Comparison of ENCODE assay signal across 30 mouse cellular contexts in the genomic region with DNA sequence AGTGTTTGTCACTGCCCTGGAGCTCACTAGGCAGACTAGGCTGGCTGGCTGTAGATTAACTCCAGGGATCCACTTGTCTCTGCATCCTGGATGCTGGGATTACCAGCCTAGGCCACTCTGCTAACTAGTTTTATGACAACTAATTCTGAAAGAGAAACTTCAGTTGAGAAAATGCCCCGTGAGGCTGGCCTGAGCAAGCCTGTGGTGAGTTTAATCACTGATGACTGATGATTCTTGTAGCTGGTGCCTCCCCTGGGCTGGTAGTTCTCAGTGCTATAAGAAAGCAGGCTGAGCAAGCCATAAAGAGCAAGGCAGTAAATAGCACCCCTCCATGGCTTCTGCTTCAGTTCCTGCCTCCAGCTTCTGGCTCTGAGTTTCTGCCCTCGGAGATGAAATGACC. TPM values are rescaled to one million over a fixed set of nuclear protein-coding genes. Genes with fewer than 3 reads are reported as not detected.
DNase-seq lines count a peak whose midpoint lies in the region; ATAC-seq and TF ChIP-seq lines count a peak whose summit lies in the region.
"Had no signal": no experiment of that assay in that cellular context is flagged by ENCODE, and none has a peak within 500 bp of the region (broad histone marks: within the 10 kb centered on the region; RNA-seq: fewer than 3 reads in every experiment).

No protein-coding gene starts in this region.

- dilution Hi-C loops in CH12.LX (cut with MboI; ENCODE audit: extremely low pct_ligation_motif_present, extremely low pct_unique_long_range_greater_than_20kb, low sequenced_read_pairs), result no loop called here

- no peak for TF ChIP-seq POLR2A in CH12.LX (IDR thresholded peaks at IDR 0.05; ENCODE audit: low read depth, low read length)
- no peak for TF ChIP-seq POLR2A in ES-Bruce4 (IDR thresholded peaks at IDR 0.05; ENCODE audit: insufficient read depth, low read length)

- no peak for TF ChIP-seq CTCF in hindbrain, postnatal 0 days (IDR thresholded peaks at IDR 0.05; ENCODE audit: low read depth)
- TF ChIP-seq CTCF in CH12.LX (conservative IDR thresholded peaks at IDR 0.05 in 1 of 2, IDR thresholded peaks at IDR 0.05 in 1 of 2; ENCODE audit: low read depth in 2 of 2, low read length in 2 of 2), result no peak
- no peak for TF ChIP-seq CTCF in ES-Bruce4 (IDR thresholded peaks at IDR 0.05; ENCODE audit: low read depth, low read length)

- no peaks in the 10 kb centered on the region for H3K9me3 ChIP-seq in hindbrain, postnatal 0 days (ENCODE audit: low read length)
- H3K9me3 ChIP-seq in hindbrain, embryonic 13.5 days, result no peaks in the 10 kb centered on the region
- H3K9me3 ChIP-seq in CH12.LX (replicated peaks; ENCODE audit: low read length) (peaks cover 4% of the 10 kb centered on the region), ES-Bruce4 (replicated peaks; ENCODE audit: control insufficient read depth, insufficient read depth, low read length, poor library complexity, severe bottlenecking) (no peaks in the 10 kb centered on the region)
- H3K9me3 ChIP-seq: embryonic facial prominence, embryonic 10.5 days; embryonic facial prominence, embryonic 13.5 days; forebrain, embryonic 13.5 days; heart, embryonic 12.5 days; heart, embryonic 15.5 days; hindbrain, embryonic 15.5 days had no signal

- 77% methylated on average over 2 of the region's 2 CpGs for WGBS in hindbrain, postnatal 0 days
- WGBS in hindbrain, embryonic 13.5 days, result 78% methylated on average over 2 of the region's 2 CpGs

- no peak for DNase-seq in hindbrain, postnatal 0 days (ENCODE audit: low spot score)
- DNase-seq in CH12.LX (ENCODE audit: extremely low read depth), result peak; percentile 66
- DNase-seq in induced T-regulatory cell, adult 2 months (ENCODE audit: low read depth), result peak; percentile 18
- no peak for DNase-seq in retina, postnatal 1 day
- DNase-seq in T-cell, adult 2 months (ENCODE audit: low spot score), result no peak
- DNase-seq: adrenal gland, adult 8-10 months; adrenal gland, postnatal 25 days; B cell, adult 2 months; cerebellum, adult 18-20 months; cerebellum, adult 9-11 months; cerebellum, postnatal 25 days; embryo, embryonic 11 days; gastrocnemius, postnatal 10 days; gastrocnemius, postnatal 36 days; heart, postnatal 10 days; heart, postnatal 36 days; kidney, adult 18-20 months had no signal

- H3K4me2 ChIP-seq in hindbrain, postnatal 0 days (ENCODE audit: low read depth, low read length), result no peak overlapping the region
- H3K4me2 ChIP-seq in hindbrain, embryonic 13.5 days, result no peak overlapping the region
- no peak overlapping the region for H3K4me2 ChIP-seq in CH12.LX (ENCODE audit: insufficient read depth, low read depth, poor library complexity, severe bottlenecking)
- H3K4me2 ChIP-seq: embryonic facial prominence, embryonic 13.5 days; forebrain, embryonic 13.5 days; heart, embryonic 12.5 days; heart, embryonic 15.5 days; hindbrain, embryonic 15.5 days had no signal

- H3K27me3 ChIP-seq in hindbrain, postnatal 0 days (ENCODE audit: insufficient read depth, low read length), result no peaks in the 10 kb centered on the region
- H3K27me3 ChIP-seq in hindbrain, embryonic 13.5 days, result no peaks in the 10 kb centered on the region
- H3K27me3 ChIP-seq in CH12.LX (replicated peaks), result no peaks in the 10 kb centered on the region
- H3K27me3 ChIP-seq in ES-Bruce4 (ENCODE audit: control insufficient read depth, insufficient read depth, low read length, poor library complexity, severe bottlenecking), result no peaks in the 10 kb centered on the region
- H3K27me3 ChIP-seq: embryonic facial prominence, embryonic 13.5 days; forebrain, embryonic 13.5 days; heart, embryonic 12.5 days; heart, embryonic 15.5 days; hindbrain, embryonic 15.5 days had no signal

- no peaks in the 10 kb centered on the region for H3K79me2 ChIP-seq in CH12.LX (replicated peaks; ENCODE audit: control insufficient read depth, extremely low read depth, insufficient read depth, poor library complexity, severe bottlenecking)

- TF ChIP-seq RAD21 in CH12.LX (IDR thresholded peaks at IDR 0.05; ENCODE audit: low read depth, low read length), result no peak

- no peak overlapping the region for H3K27ac ChIP-seq in hindbrain, postnatal 0 days
- H3K27ac ChIP-seq in hindbrain, embryonic 13.5 days, result no peak overlapping the region
- H3K27ac ChIP-seq in CH12.LX (ENCODE audit: insufficient read depth, low read depth), result no peak overlapping the region
- peak overlapping the region; percentile 88 for H3K27ac ChIP-seq in ES-Bruce4 (ENCODE audit: insufficient read depth, low read length)
- H3K27ac ChIP-seq: embryonic facial prominence, embryonic 10.5 days; embryonic facial prominence, embryonic 13.5 days; forebrain, embryonic 13.5 days; heart, embryonic 15.5 days; hindbrain, embryonic 15.5 days had no signal

- peaks cover 21% of the 10 kb centered on the region for H3K36me3 ChIP-seq in hindbrain, postnatal 0 days (ENCODE audit: insufficient read depth, low read length)
- H3K36me3 ChIP-seq in hindbrain, embryonic 13.5 days, result peaks cover 43% of the 10 kb centered on the region
- H3K36me3 ChIP-seq in CH12.LX (replicated peaks in 1 of 2; ENCODE audit: control insufficient read depth in 1 of 2, insufficient read depth in 1 of 2, low read length in 1 of 2) (peaks cover 31 to 69% of the 10 kb centered on the region in 2 experiments), ES-Bruce4 (ENCODE audit: control insufficient read depth, insufficient read depth, low read length, poor library complexity, severe bottlenecking) (no peaks in the 10 kb centered on the region)

- TF ChIP-seq EP300 in CH12.LX (IDR thresholded peaks at IDR 0.05; ENCODE audit: low read length), result no peak
- TF ChIP-seq EP300 in ES-Bruce4 (IDR thresholded peaks at IDR 0.05; ENCODE audit: insufficient read depth, low read depth, low read length), result no peak

- in situ Hi-C loops in CH12.LX (cut with MboI; ENCODE audit: low pct_ligation_motif_present, low pct_unique_long_range_greater_than_20kb, low sequenced_read_pairs), result no loop called here

- 0 out of 2 replicates have a peak, but pooled peaks have one; percentile 27 for ATAC-seq in hindbrain, postnatal 0 days
- ATAC-seq in hindbrain, embryonic 13.5 days (ENCODE audit: low FRiP score), result no peak
- ATAC-seq: activated CD4-positive, CD25-positive, alpha-beta regulatory T cell, adult 4 months; forebrain, embryonic 13.5 days; forebrain, embryonic 16.5 days; inflammation-experienced regulatory T-cells, adult 6 months; intestine, embryonic 16.5 days had no signal

- H3K4me3 ChIP-seq in hindbrain, postnatal 0 days (ENCODE audit: low read length), result no peak overlapping the region
- no peak overlapping the region for H3K4me3 ChIP-seq in hindbrain, embryonic 13.5 days
- H3K4me3 ChIP-seq in CH12.LX (replicated peaks in 1 of 3; ENCODE audit: low read depth in 2 of 3, low read length in 2 of 3, poor library complexity in 1 of 3) (no peak overlapping the region), ES-Bruce4 (ENCODE audit: low read depth, low read length) (no peak overlapping the region)
- H3K4me3 ChIP-seq: embryonic facial prominence, embryonic 10.5 days; embryonic facial prominence, embryonic 13.5 days; erythroblast, embryonic 14.5 days; forebrain, embryonic 13.5 days; heart, embryonic 12.5 days; heart, embryonic 15.5 days; hindbrain, embryonic 15.5 days had no signal

- H3K4me1 ChIP-seq in hindbrain, postnatal 0 days (ENCODE audit: insufficient read depth, low read length), result no peaks in the 10 kb centered on the region
- H3K4me1 ChIP-seq in hindbrain, embryonic 13.5 days (replicated peaks), result no peaks in the 10 kb centered on the region
- H3K4me1 ChIP-seq in CH12.LX (ENCODE audit: control insufficient read depth in 1 of 2, insufficient read depth in 2 of 2) (peaks cover 9 to 23% of the 10 kb centered on the region in 2 experiments), ES-Bruce4 (ENCODE audit: control insufficient read depth, insufficient read depth, low read length) (no peaks in the 10 kb centered on the region)
- H3K4me1 ChIP-seq: embryonic facial prominence, embryonic 10.5 days; embryonic facial prominence, embryonic 13.5 days; forebrain, embryonic 13.5 days; heart, embryonic 12.5 days; heart, embryonic 15.5 days; hindbrain, embryonic 15.5 days had no signal

- H3K9ac ChIP-seq in hindbrain, postnatal 0 days (replicated peaks; ENCODE audit: low read length), result no peak overlapping the region
- no peak overlapping the region for H3K9ac ChIP-seq in hindbrain, embryonic 13.5 days
- H3K9ac ChIP-seq in CH12.LX (ENCODE audit: insufficient read depth, low read depth), result no peak overlapping the region
- H3K9ac ChIP-seq in ES-Bruce4 (ENCODE audit: low read depth, poor library complexity, severe bottlenecking), result 0 out of 2 replicates have a peak overlapping the region, but pooled peaks have one; percentile 20
- H3K9ac ChIP-seq: embryonic facial prominence, embryonic 13.5 days; forebrain, embryonic 13.5 days; heart, embryonic 12.5 days; heart, embryonic 15.5 days; hindbrain, embryonic 15.5 days had no signal

TF ChIP-seq in CH12.LX, 34 proteins besides CTCF, POLR2A, EP300 and RAD21 (continues in another document):
- no peak; the same call in 1 of the 2 replicates for TF ChIP-seq BHLHE40 (IDR thresholded peaks at IDR 0.05; ENCODE audit: low read depth, low read length)

RNA-seq across cellular contexts. Expression of a gene that starts 8.6 kb away (rescaled TPM):
- total RNA-seq in hindbrain, postnatal 0 days (2014; rRNA removed), result 20.1 and 33.0 TPM in 2 replicates
- polyA plus RNA-seq in hindbrain, postnatal 0 days (2015; fragmentation: Nextera tagmentation; extraction: Ambion mirVana), result 56.3 and 62.5 TPM in 2 replicates
- polyA plus RNA-seq in hindbrain, embryonic 13.5 days (2015; fragmentation: Nextera tagmentation; extraction: Ambion mirVana), result 39.9 and 45.0 TPM in 2 replicates
- total RNA-seq in CH12.LX (2012; rRNA removed) (59.4 and 60.1 TPM in 2 replicates), CH12.LX (2014; rRNA removed) (90.9 and 93.3 TPM in 2 replicates)
- polyA plus RNA-seq in CH12.LX (2012; ENCODE audit: insufficient read length, low read depth) (71.8 and 84.4 TPM in 2 replicates), ES-Bruce4 (2011; ENCODE audit: insufficient read depth, insufficient read length, low read depth, missing spikeins) (138 and 154 TPM in 2 replicates)

RNA-seq across cellular contexts. Expression of a gene that starts 54.2 kb away (rescaled TPM):
- total RNA-seq in hindbrain, postnatal 0 days (2014; rRNA removed), result 87.8 and 92.3 TPM in 2 replicates
- 55.9 and 59.4 TPM in 2 replicates for polyA plus RNA-seq in hindbrain, postnatal 0 days (2015; fragmentation: Nextera tagmentation; extraction: Ambion mirVana)
- polyA plus RNA-seq in hindbrain, embryonic 13.5 days (2015; fragmentation: Nextera tagmentation; extraction: Ambion mirVana), result 54.6 and 54.7 TPM in 2 replicates
- total RNA-seq in CH12.LX (2012; rRNA removed) (112 and 127 TPM in 2 replicates), CH12.LX (2014; rRNA removed) (194 and 216 TPM in 2 replicates)
- polyA plus RNA-seq in CH12.LX (2012; ENCODE audit: insufficient read length, low read depth) (129 TPM in 2 replicates), ES-Bruce4 (2011; ENCODE audit: insufficient read depth, insufficient read length, low read depth, missing spikeins) (107 and 126 TPM in 2 replicates)

RNA-seq across cellular contexts. Expression of a gene that starts 55.6 kb away (rescaled TPM):
- 47.6 and 62.6 TPM in 2 replicates for total RNA-seq in hindbrain, postnatal 0 days (2014; rRNA removed)
- 31.5 and 32.3 TPM in 2 replicates for polyA plus RNA-seq in hindbrain, postnatal 0 days (2015; fragmentation: Nextera tagmentation; extraction: Ambion mirVana)
- polyA plus RNA-seq in hindbrain, embryonic 13.5 days (2015; fragmentation: Nextera tagmentation; extraction: Ambion mirVana), result 29.0 and 33.5 TPM in 2 replicates
- 21.2 and 24.4 TPM in 2 replicates for total RNA-seq in CH12.LX (2012; rRNA removed)
- 38.8 and 42.5 TPM in 2 replicates for total RNA-seq in CH12.LX (2014; rRNA removed)
- 24.7 and 31.5 TPM in 2 replicates for polyA plus RNA-seq in CH12.LX (2012; ENCODE audit: insufficient read length, low read depth)
- polyA plus RNA-seq in ES-Bruce4 (2011; ENCODE audit: insufficient read depth, insufficient read length, low read depth, missing spikeins), result 32.4 and 35.5 TPM in 2 replicates

Comparison
In these comparisons a context has a peak if more than half of its experiments do, and no peak if none do; other contexts are left out.
1. DNase-seq: peak in CH12.LX (single experiment) and induced T-regulatory cell, adult 2 months (single experiment); none in hindbrain, postnatal 0 days (single experiment), retina, postnatal 1 day (single experiment) and T-cell, adult 2 months (single experiment).